Mouse (Mus musculus) activated CD4-positive, CD25-positive, alpha-beta regulatory T cell, adult 4 months (primary cell): ENCODE results near the gene AU022252. TPM values are rescaled to one million over a fixed set of nuclear protein-coding genes. Genes with fewer than 3 reads are reported as not detected.
"Not testable (repeated sequence)": the region's sequence is repeated elsewhere in the genome, so short reads cannot be mapped to it uniquely, and the experiment has no call there.

ENCODE experiments used
- ATAC-seq: one replicate; pipeline ENCODE4 v1.8.0; 2017
- polyA plus RNA-seq, 2 experiments: library from polyadenylated mRNA; unstranded; fragments of 100-300 nt; shearing (Covaris generic); gene quantifications; one replicate each; pipeline ENCODE4 v1.2.1; 2017

The AU022252 gene
- 1 to 10 TPM; 8.0 to 9.2 TPM for polyA plus RNA-seq

GRCm38 (mm10) chr4:119232410-119233255 lies at the start of gene AU022252, which contains the start of gene P3h1:
Gene AU022252, minus strand, starts transcription at chr4:119232712.
Gene P3h1, plus strand, starts transcription at chr4:119232915.
- peak; percentile 99 for ATAC-seq

- not testable (repeated sequence) for ATAC-seq
These were observed 46.3 kb upstream of the AU022252 start for GRCm38 (mm10) chr4:119278784-119279183.

- no peak for ATAC-seq
These were observed 43.2 kb upstream of the AU022252 start for GRCm38 (mm10) chr4:119275726-119276125.

- no peak for ATAC-seq
These were observed 42.7 kb upstream of the AU022252 start for GRCm38 (mm10) chr4:119275226-119275625.

GRCm38 (mm10) chr4:119274627-119275026 lies 42.1 kb upstream of the AU022252 start:
- no peak for ATAC-seq

GRCm38 (mm10) chr4:119266606-119267005 lies 34.1 kb upstream of the AU022252 start:
- ATAC-seq: no peak

GRCm38 (mm10) chr4:119263459-119263858 lies 30.9 kb upstream of the AU022252 start:
- ATAC-seq: no peak

GRCm38 (mm10) chr4:119262483-119262882 lies 30.0 kb upstream of the AU022252 start:
- no peak for ATAC-seq

- ATAC-seq: no peak
These were observed 28.7 kb upstream of the AU022252 start for GRCm38 (mm10) chr4:119261087-119261713.

GRCm38 (mm10) chr4:119259344-119260254 lies 27.1 kb upstream of the AU022252 start:
- ATAC-seq: no peak

- no peak for ATAC-seq
These were observed 24.6 kb upstream of the AU022252 start for GRCm38 (mm10) chr4:119257083-119257482.

GRCm38 (mm10) chr4:119255351-119255750 lies 22.8 kb upstream of the AU022252 start, which contains the start of gene Cldn19:
Gene Cldn19, plus strand, starts transcription at chr4:119255414.
- no peak for ATAC-seq

GRCm38 (mm10) chr4:119254012-119254618 lies 21.6 kb upstream of the AU022252 start:
- ATAC-seq: no peak

- ATAC-seq: no peak
These were observed 19.7 kb upstream of the AU022252 start for GRCm38 (mm10) chr4:119252025-119252808.

- no peak for ATAC-seq
These were observed 16.0 kb upstream of the AU022252 start for GRCm38 (mm10) chr4:119248407-119248965.

- ATAC-seq: peak; percentile 66
These were observed 15.1 kb upstream of the AU022252 start for GRCm38 (mm10) chr4:119247462-119248235.

- ATAC-seq: no peak
These were observed 14.2 kb upstream of the AU022252 start for GRCm38 (mm10) chr4:119246688-119247225.

GRCm38 (mm10) chr4:119245961-119246360 lies 13.4 kb upstream of the AU022252 start:
- ATAC-seq: no peak

GRCm38 (mm10) chr4:119245556-119245955 lies 13.0 kb upstream of the AU022252 start:
- no peak for ATAC-seq
